Mouse (Mus musculus) MEL (cell line): ENCODE data around the gene Gstp1. TPM values are rescaled to one million over a fixed set of nuclear protein-coding genes. Genes with fewer than 3 reads are reported as not detected.

Source experiments
- DNase-seq: peaks from one replicate; pipeline ENCODE4 v3.0.0; 2011; ENCODE audit warnings: low read depth, low spot score
- H3K27ac ChIP-seq: 2 replicates; pipeline ENCODE4 v1.5.1; 2012; ENCODE audit warnings: low read depth, mild to moderate bottlenecking, control low read depth, low read length, moderate library complexity; ENCODE audit not compliant: control insufficient read depth
- H3K27me3 ChIP-seq, 2 experiments: fragments of 150-350 bp in 1 of 2; sonication (generic) in 1 of 2; 2 replicates each; pipeline ENCODE4 v1.6.1; 2012; ENCODE audit warnings: low read length in 2 of 2, mild to moderate bottlenecking in 2 of 2, improper control_type of control experiment in 1 of 2, moderate library complexity in 1 of 2; ENCODE audit not compliant: insufficient read depth in 2 of 2, control insufficient read depth in 1 of 2
- H3K36me3 ChIP-seq, 2 experiments: 2 replicates each; pipeline ENCODE4 v1.6.1; 2012 to 2014; ENCODE audit warnings: low read length in 2 of 2, improper control_type of control experiment in 1 of 2, inconsistent platforms in 1 of 2, mild to moderate bottlenecking in 1 of 2; ENCODE audit not compliant: insufficient read depth in 2 of 2, control insufficient read depth in 1 of 2
- H3K4me1 ChIP-seq, 2 experiments: fragments of 150-350 bp in 1 of 2; sonication (generic) in 1 of 2; 2 replicates each; pipeline ENCODE4 v1.6.1; 2012; ENCODE audit warnings: low read length in 2 of 2, improper control_type of control experiment in 1 of 2, mild to moderate bottlenecking in 1 of 2; ENCODE audit not compliant: insufficient read depth in 2 of 2, control insufficient read depth in 1 of 2
- H3K4me3 ChIP-seq, 2 experiments: fragments of 150-350 bp in 1 of 2; sonication (generic) in 1 of 2; 2 replicates each; pipeline ENCODE4 v1.5.1; 2012; ENCODE audit warnings: low read depth in 2 of 2, low read length in 2 of 2, mild to moderate bottlenecking in 2 of 2, moderate library complexity in 2 of 2, control low read depth in 1 of 2, improper control_type of control experiment in 1 of 2; ENCODE audit not compliant: control insufficient read depth in 1 of 2, insufficient read depth in 1 of 2
- H3K79me2 ChIP-seq: 2 replicates; pipeline ENCODE4 v1.6.1; 2012; ENCODE audit warnings: mild to moderate bottlenecking, low read length, moderate library complexity; ENCODE audit not compliant: control insufficient read depth, poor library complexity, insufficient read depth
- H3K9ac ChIP-seq: 2 replicates; pipeline ENCODE4 v1.6.1; 2012; ENCODE audit warnings: low read depth, mild to moderate bottlenecking, control low read depth, low read length, moderate library complexity; ENCODE audit not compliant: control insufficient read depth, poor library complexity, severe bottlenecking
- H3K9me3 ChIP-seq: fragments of 150-350 bp; sonication (generic); replicated peaks from 2 replicates; pipeline ENCODE4 v1.6.1; 2012; ENCODE audit warnings: mild to moderate bottlenecking, low read length, improper control_type of control experiment, moderate library complexity; ENCODE audit not compliant: insufficient read depth
- CHD1 ChIP-seq: IDR thresholded peaks from 2 replicates; pipeline ENCODE4 v1.6.1; 2012; ENCODE audit warnings: low read depth, mild to moderate bottlenecking, inconsistent platforms, low read length, improper control_type of control experiment
- CTCF ChIP-seq, 3 experiments: IDR thresholded peaks in 2 of 3; conservative IDR thresholded peaks in 1 of 3; 2 replicates each; pipeline ENCODE4 v1.5.1; 2011 to 2012; ENCODE audit warnings: low read length in 3 of 3, low read depth in 2 of 3, mild to moderate bottlenecking in 2 of 3, improper control_type of control experiment in 1 of 3, inconsistent platforms in 1 of 3, mixed read lengths in 1 of 3, moderate library complexity in 1 of 3; ENCODE audit not compliant: control insufficient read depth in 1 of 3, insufficient read depth in 1 of 3, poor library complexity in 1 of 3, severe bottlenecking in 1 of 3
- E2F4 ChIP-seq: IDR thresholded peaks from 2 replicates; pipeline ENCODE4 v1.6.1; 2011; ENCODE audit warnings: low read depth, low read length, improper control_type of control experiment, borderline replicate concordance
- ELF1 ChIP-seq: IDR thresholded peaks from 2 replicates; pipeline ENCODE4 v1.6.1; 2014; ENCODE audit warnings: low read depth, mild to moderate bottlenecking, inconsistent platforms, low read length, improper control_type of control experiment, moderate library complexity
- EP300 ChIP-seq, 2 experiments: IDR thresholded peaks; 2 replicates each; pipeline ENCODE4 v1.6.1; 2011; ENCODE audit warnings: improper control_type of control experiment in 2 of 2, low read length in 2 of 2, low read depth in 1 of 2, mild to moderate bottlenecking in 1 of 2
- ETS1 ChIP-seq: IDR thresholded peaks from 2 replicates; pipeline ENCODE4 v1.6.1; 2012; ENCODE audit warnings: low read depth, mild to moderate bottlenecking, inconsistent platforms, low read length, improper control_type of control experiment, moderate library complexity
- GABPA ChIP-seq: IDR thresholded peaks from 2 replicates; pipeline ENCODE4 v1.6.1; 2012; ENCODE audit warnings: low read depth, mild to moderate bottlenecking, inconsistent platforms, low read length, improper control_type of control experiment, moderate library complexity
- GATA1 ChIP-seq: IDR thresholded peaks from 2 replicates; pipeline ENCODE4 v1.6.1; 2011; ENCODE audit warnings: low read depth, low read length, improper control_type of control experiment
- HCFC1 ChIP-seq: IDR thresholded peaks from 2 replicates; pipeline ENCODE4 v1.6.1; 2012; ENCODE audit warnings: low read depth, mild to moderate bottlenecking, inconsistent platforms, low read length, improper control_type of control experiment, moderate library complexity
- JUND ChIP-seq: IDR thresholded peaks from 2 replicates; pipeline ENCODE4 v1.6.1; 2011; ENCODE audit warnings: low read depth, mild to moderate bottlenecking, improper control_type of control experiment, low read length
- KAT2A ChIP-seq: conservative IDR thresholded peaks from 2 replicates; pipeline ENCODE4 v1.6.1; 2012; ENCODE audit warnings: low read depth, low read length, improper control_type of control experiment, inconsistent platforms
- MAFK ChIP-seq: IDR thresholded peaks from 2 replicates; pipeline ENCODE4 v1.6.1; 2011; ENCODE audit warnings: low read depth, mild to moderate bottlenecking, low read length, improper control_type of control experiment, borderline replicate concordance
- MAX ChIP-seq: IDR thresholded peaks from 2 replicates; pipeline ENCODE4 v1.6.1; 2011; ENCODE audit warnings: low read length, improper control_type of control experiment
- MEF2A ChIP-seq: IDR thresholded peaks from 2 replicates; pipeline ENCODE4 v1.6.1; 2014; ENCODE audit warnings: low read depth, mild to moderate bottlenecking, inconsistent platforms, low read length, improper control_type of control experiment; ENCODE audit not compliant: poor library complexity, insufficient replicate concordance, severe bottlenecking; ENCODE audit errors: extremely low read depth
- MXI1 ChIP-seq: IDR thresholded peaks from 2 replicates; pipeline ENCODE4 v1.6.1; 2011; ENCODE audit warnings: mild to moderate bottlenecking, low read depth, low read length, improper control_type of control experiment
- MYC ChIP-seq: IDR thresholded peaks from 2 replicates; pipeline ENCODE4 v1.6.1; 2011; ENCODE audit warnings: low read depth, mild to moderate bottlenecking, low read length, improper control_type of control experiment, moderate library complexity
- NELFE ChIP-seq: IDR thresholded peaks from 2 replicates; pipeline ENCODE4 v1.6.1; 2011; ENCODE audit warnings: low read depth, low read length, improper control_type of control experiment
- RAD21 ChIP-seq: IDR thresholded peaks from 2 replicates; pipeline ENCODE4 v1.6.1; 2011; ENCODE audit warnings: mild to moderate bottlenecking, low read depth, low read length, improper control_type of control experiment
- RCOR1 ChIP-seq: IDR thresholded peaks from 2 replicates; pipeline ENCODE4 v1.6.1; 2012; ENCODE audit warnings: low read depth, mild to moderate bottlenecking, inconsistent platforms, low read length, improper control_type of control experiment
- SIN3A ChIP-seq: IDR thresholded peaks from 2 replicates; pipeline ENCODE4 v1.6.1; 2012; ENCODE audit warnings: low read length, improper control_type of control experiment, inconsistent platforms
- SMC3 ChIP-seq: IDR thresholded peaks from 2 replicates; pipeline ENCODE4 v1.6.1; 2011; ENCODE audit warnings: low read depth, low read length, improper control_type of control experiment
- TAL1 ChIP-seq: IDR thresholded peaks from 2 replicates; pipeline ENCODE4 v1.6.1; 2012; ENCODE audit warnings: mild to moderate bottlenecking, inconsistent platforms, low read length, moderate library complexity, mixed read lengths
- UBTF ChIP-seq: IDR thresholded peaks from 2 replicates; pipeline ENCODE4 v1.6.1; 2012; ENCODE audit warnings: low read depth, mild to moderate bottlenecking, inconsistent platforms, low read length, improper control_type of control experiment, moderate library complexity, borderline replicate concordance; ENCODE audit not compliant: insufficient read depth
- ZC3H11A ChIP-seq: IDR thresholded peaks from 2 replicates; pipeline ENCODE4 v1.6.1; 2012; ENCODE audit warnings: low read depth, mild to moderate bottlenecking, inconsistent platforms, low read length, improper control_type of control experiment
- ZKSCAN1 ChIP-seq: IDR thresholded peaks from 2 replicates; pipeline ENCODE4 v1.6.1; 2012; ENCODE audit warnings: low read depth, mild to moderate bottlenecking, inconsistent platforms, low read length, improper control_type of control experiment, moderate library complexity
- ZMIZ1 ChIP-seq: IDR thresholded peaks from 2 replicates; pipeline ENCODE4 v1.6.1; 2012; ENCODE audit warnings: low read depth, mild to moderate bottlenecking, inconsistent platforms, low read length, improper control_type of control experiment, moderate library complexity
- ZNF384 ChIP-seq: IDR thresholded peaks from 2 replicates; pipeline ENCODE4 v1.6.1; 2012; ENCODE audit warnings: low read depth, mild to moderate bottlenecking, inconsistent platforms, low read length, improper control_type of control experiment
- polyA plus RNA-seq, 2 experiments: library from polyadenylated mRNA; stranded (reverse) in 1 of 2; unstranded in 1 of 2; fragments of >175 nt in 1 of 2; fragments of >200 nt in 1 of 2; gene quantifications; 2 replicates each; pipeline versions ENCODE4 v1.2.1 to v1.2.4; 2012; ENCODE audit warnings: low replicate concordance in 2 of 2, low read depth in 1 of 2; ENCODE audit not compliant: insufficient read length in 2 of 2, insufficient read depth in 1 of 2, missing spikeins in 1 of 2
- total RNA-seq: library from RNA; depleted of rRNA; stranded (reverse); fragments of 300-350 nt; gene quantifications from 2 replicates; pipeline ENCODE4 v1.2.3, GENCODE M21; 2012

The Gstp1 gene
- total and polyA plus RNA-seq, 3 experiments: 251 to 369 TPM; not detected in 1

DNA sequence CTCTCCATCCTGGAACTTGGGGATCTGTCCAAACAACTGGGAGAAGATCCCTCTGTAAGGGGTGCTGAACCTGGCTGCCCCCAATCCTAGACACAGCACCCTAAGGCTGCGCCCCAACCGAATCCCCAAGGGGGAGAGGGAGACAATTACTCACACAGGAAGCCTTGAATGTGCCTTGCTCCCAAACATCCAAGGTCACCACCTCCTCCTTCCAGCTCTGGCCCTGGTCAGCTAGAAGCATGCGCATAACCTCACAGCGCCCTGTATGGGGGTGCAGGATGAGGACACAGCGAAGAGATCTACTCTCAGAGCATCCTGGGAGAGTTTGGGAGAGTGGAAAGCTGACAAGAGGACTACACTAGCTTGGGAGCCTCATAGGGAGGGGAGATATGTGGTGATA lies 20.8 kb upstream of the Gstp1 start:
- H3K9me3 ChIP-seq: no peaks in the 10 kb centered on the region
- H3K27me3 ChIP-seq: peaks cover 0 to 3% of the 10 kb centered on the region in 2 experiments; a peak in 1 of 4 replicates
- peaks cover 0 to 2% of the 10 kb centered on the region in 2 experiments; a peak in 2 of 4 replicates for H3K36me3 ChIP-seq
- no peak overlapping the region for H3K27ac ChIP-seq
- no peak for TF ChIP-seq TAL1
- no peak for TF ChIP-seq CHD1
- TF ChIP-seq ZKSCAN1: no peak
- no peak for TF ChIP-seq RCOR1
- no peak for TF ChIP-seq JUND
- no peak for TF ChIP-seq SMC3
- TF ChIP-seq EP300 (IDR thresholded peaks at IDR 0.05; ENCODE audit: low read depth in 1 of 2, low read length in 2 of 2): no peak
- no peak for TF ChIP-seq ZC3H11A
- no peak for TF ChIP-seq KAT2A
- TF ChIP-seq ZNF384: no peak
- TF ChIP-seq CTCF (IDR thresholded peaks at IDR 0.05 in 2 of 3, conservative IDR thresholded peaks at IDR 0.05 in 1 of 3; ENCODE audit: control insufficient read depth in 1 of 3, insufficient read depth in 1 of 3, low read depth in 2 of 3, low read length in 3 of 3, poor library complexity in 1 of 3, severe bottlenecking in 1 of 3): no peak
- TF ChIP-seq NELFE: no peak
- TF ChIP-seq MAX: no peak
- TF ChIP-seq ETS1: no peak
- no peak overlapping the region for H3K4me3 ChIP-seq
- no peak for DNase-seq
- no peaks in the 10 kb centered on the region for H3K79me2 ChIP-seq
- H3K9ac ChIP-seq: no peak overlapping the region
- peaks cover 0 to 10% of the 10 kb centered on the region in 2 experiments; a peak in 2 of 4 replicates for H3K4me1 ChIP-seq

GRCm38 (mm10) chr19:4057962-4058361 lies 20.2 kb upstream of the Gstp1 start:
- no peak overlapping the region for H3K9ac ChIP-seq
- H3K79me2 ChIP-seq: no peaks in the 10 kb centered on the region
- H3K36me3 ChIP-seq: peaks cover 0 to 2% of the 10 kb centered on the region in 2 experiments; a peak in 2 of 4 replicates
- TF ChIP-seq GATA1 (no peak), CTCF (IDR thresholded peaks at IDR 0.05 in 2 of 3, conservative IDR thresholded peaks at IDR 0.05 in 1 of 3; ENCODE audit: control insufficient read depth in 1 of 3, insufficient read depth in 1 of 3, low read depth in 2 of 3, low read length in 3 of 3, poor library complexity in 1 of 3, severe bottlenecking in 1 of 3) (no peak), SIN3A (no peak), MEF2A (no peak), RAD21 (no peak), ZKSCAN1 (no peak), HCFC1 (no peak), ELF1 (no peak), GABPA (no peak), SMC3 (no peak), UBTF (no peak), ZMIZ1 (no peak), MAFK (no peak), E2F4 (no peak), EP300 (IDR thresholded peaks at IDR 0.05; ENCODE audit: low read depth in 1 of 2, low read length in 2 of 2) (no peak), MYC (no peak), ETS1 (no peak), NELFE (no peak), MXI1 (no peak)
- H3K4me3 ChIP-seq: no peak overlapping the region
- no peak for DNase-seq
- H3K4me1 ChIP-seq: peaks cover 0 to 10% of the 10 kb centered on the region in 2 experiments; a peak in 2 of 4 replicates
- peaks cover 0 to 3% of the 10 kb centered on the region in 2 experiments; a peak in 1 of 4 replicates for H3K27me3 ChIP-seq
- H3K27ac ChIP-seq: no peak overlapping the region
- H3K9me3 ChIP-seq: no peaks in the 10 kb centered on the region
